Mouse (Mus musculus): Measurements from ENCODE around the gene Gnl2.

Gene Gnl2

GRCm38 (mm10) chr4:125015806-125016635 lies at the start of gene Gnl2:
Gnl2 (plus strand) TSS chr4:125016585.
- DNase-seq (ENCODE audit: low read depth, low spot score) = no peak

- DNase-seq (ENCODE audit: low read depth, low spot score) = no peak
Measured at GRCm38 (mm10) chr4:124968711-124969110, 47.7 kb upstream of the Gnl2 start.

- no peak for DNase-seq (ENCODE audit: low read depth, low spot score)
Measured at GRCm38 (mm10) chr4:124969219-124969848, 47.1 kb upstream of the Gnl2 start.

- DNase-seq (ENCODE audit: low read depth, low spot score) = no peak
Measured at GRCm38 (mm10) chr4:124970194-124970593, 46.2 kb upstream of the Gnl2 start.

- DNase-seq (ENCODE audit: low read depth, low spot score) = no peak
Measured at GRCm38 (mm10) chr4:124970677-124971076, 45.7 kb upstream of the Gnl2 start.

GRCm38 (mm10) chr4:124971094-124971493 lies 45.3 kb upstream of the Gnl2 start:
- no peak for DNase-seq (ENCODE audit: low read depth, low spot score)

GRCm38 (mm10) chr4:124972316-124972715 lies 44.1 kb upstream of the Gnl2 start:
- no peak for DNase-seq (ENCODE audit: low read depth, low spot score)

GRCm38 (mm10) chr4:124973296-124973695 lies 43.1 kb upstream of the Gnl2 start:
- no peak for DNase-seq (ENCODE audit: low read depth, low spot score)

GRCm38 (mm10) chr4:124978201-124978600 lies 38.2 kb upstream of the Gnl2 start:
- DNase-seq (ENCODE audit: low read depth, low spot score) = no peak

- DNase-seq (ENCODE audit: low read depth, low spot score) = no peak
Measured at GRCm38 (mm10) chr4:124983893-124984526, 32.4 kb upstream of the Gnl2 start.

GRCm38 (mm10) chr4:124984871-124985670 lies 31.3 kb upstream of the Gnl2 start:
- DNase-seq (ENCODE audit: low read depth, low spot score) = no peak

GRCm38 (mm10) chr4:124985671-124986602 lies 30.4 kb upstream of the Gnl2 start, which contains the start of gene Rspo1:
Rspo1 (plus strand) TSS chr4:124986430.
- DNase-seq (ENCODE audit: low read depth, low spot score) = no peak

- DNase-seq (ENCODE audit: low read depth, low spot score) = no peak
Measured at GRCm38 (mm10) chr4:124986739-124987710, 29.4 kb upstream of the Gnl2 start.

- DNase-seq (ENCODE audit: low read depth, low spot score) = no peak
Measured at GRCm38 (mm10) chr4:124987711-124988097, 28.7 kb upstream of the Gnl2 start.

- no peak for DNase-seq (ENCODE audit: low read depth, low spot score)
Measured at GRCm38 (mm10) chr4:124988382-124988781, 28.0 kb upstream of the Gnl2 start.

- no peak for DNase-seq (ENCODE audit: low read depth, low spot score)
Measured at GRCm38 (mm10) chr4:124989787-124990253, 26.6 kb upstream of the Gnl2 start.

GRCm38 (mm10) chr4:124990325-124990724 lies 26.1 kb upstream of the Gnl2 start:
- no peak for DNase-seq (ENCODE audit: low read depth, low spot score)

GRCm38 (mm10) chr4:124997479-124998147 lies 18.8 kb upstream of the Gnl2 start:
- DNase-seq (ENCODE audit: low read depth, low spot score) = no peak

GRCm38 (mm10) chr4:124999548-124999947 lies 16.8 kb upstream of the Gnl2 start:
- DNase-seq (ENCODE audit: low read depth, low spot score) = no peak
